Mouse (Mus musculus) macrophage (primary cell): ENCODE data around the gene Sppl2b. TPM values are rescaled to one million over a fixed set of nuclear protein-coding genes. Genes with fewer than 3 reads are reported as not detected.

Experiments
- H3K27ac ChIP-seq: fragments of 350-480 bp; formaldehyde crosslinking; 2 replicates; pipeline ENCODE4 v1.9.0; 2021
- H3K36me3 ChIP-seq: fragments of 350-480 bp; formaldehyde crosslinking; 2 replicates; pipeline ENCODE4 v1.9.0; 2021; ENCODE audit errors: inconsistent target
- H3K4me3 ChIP-seq: fragments of 350-480 bp; formaldehyde crosslinking; 2 replicates; pipeline ENCODE4 v1.9.0; 2021; ENCODE audit errors: inconsistent target
- H3K79me2 ChIP-seq: fragments of 350-480 bp; formaldehyde crosslinking; 2 replicates; pipeline ENCODE4 v1.9.0; 2021; ENCODE audit errors: inconsistent target
- whole genome bisulfite sequencing: methylation state at CpG from one replicate; pipeline ENCODE4 v1.1.7; 2026; ENCODE audit warnings: inconsistent platforms; ENCODE audit not compliant: missing documents; 5-methylcytosine and 5-hydroxymethylcytosine counted together
- polyA plus RNA-seq: library from polyadenylated mRNA; stranded (reverse); fragments of 250-400 nt; gene quantifications from 3 replicates; pipeline ENCODE4 v1.2.4, GENCODE M21; 2018; ENCODE audit warnings: inconsistent platforms

Sppl2b gene
- polyA plus RNA-seq, 1 experiment from 2014 or later: 8.7 TPM

- no peak overlapping the region for H3K4me3 ChIP-seq
- peaks cover 10% of the 10 kb centered on the region; the same call in 1 of the 2 replicates for H3K36me3 ChIP-seq
- WGBS: 94% methylated on average over 11 of the region's 11 CpGs
- H3K79me2 ChIP-seq: peaks cover 7% of the 10 kb centered on the region
- H3K27ac ChIP-seq: no peak overlapping the region
Observed at GRCm38 (mm10) chr10:80904709-80905108, 49.6 kb downstream of the Sppl2b start.

- Histone ChIP-seq H3K27ac (no peak overlapping the region), H3K4me3 (no peak overlapping the region), H3K36me3 (peaks cover 10% of the 10 kb centered on the region; the same call in 1 of the 2 replicates), H3K79me2 (peaks cover 16% of the 10 kb centered on the region; the same call in 1 of the 2 replicates)
- 95% methylated on average over 20 of the region's 22 CpGs for WGBS
Observed at GRCm38 (mm10) chr10:80909375-80910162, 54.5 kb downstream of the Sppl2b start.

GRCm38 (mm10) chr10:80911354-80911753 is 56.3 kb downstream of the Sppl2b start:
- Histone ChIP-seq H3K79me2 (peaks cover 34% of the 10 kb centered on the region), H3K27ac (no peak overlapping the region), H3K36me3 (peaks cover 10% of the 10 kb centered on the region; the same call in 1 of the 2 replicates), H3K4me3 (no peak overlapping the region)
- WGBS: 96% methylated on average over 4 of the region's 4 CpGs

GRCm38 (mm10) chr10:80911891-80912290 is 56.8 kb downstream of the Sppl2b start:
- Histone ChIP-seq H3K36me3 (peaks cover 10% of the 10 kb centered on the region; the same call in 1 of the 2 replicates), H3K27ac (no peak overlapping the region), H3K79me2 (peaks cover 40% of the 10 kb centered on the region), H3K4me3 (no peak overlapping the region)

- H3K36me3 ChIP-seq: peaks cover 10% of the 10 kb centered on the region; the same call in 1 of the 2 replicates
- 93% methylated on average over 7 of the region's 8 CpGs for WGBS
- H3K79me2 ChIP-seq: peaks cover 49% of the 10 kb centered on the region
Observed at GRCm38 (mm10) chr10:80913364-80914011, 58.4 kb downstream of the Sppl2b start.

GRCm38 (mm10) chr10:80914253-80914656 is 59.2 kb downstream of the Sppl2b start:
- 85% methylated on average over 5 of the region's 5 CpGs for WGBS
- H3K4me3 ChIP-seq: no peak overlapping the region
- H3K36me3 ChIP-seq: peaks cover 5% of the 10 kb centered on the region; the same call in 1 of the 2 replicates
- H3K79me2 ChIP-seq: peaks cover 49% of the 10 kb centered on the region
- H3K27ac ChIP-seq: no peak overlapping the region

More at GRCm38 (mm10) chr10:80913364-80914011, 58.4 kb downstream of the Sppl2b start:
- H3K27ac ChIP-seq: no peak overlapping the region
- no peak overlapping the region for H3K4me3 ChIP-seq

- Histone ChIP-seq H3K27ac (no peak overlapping the region), H3K36me3 (no peaks in the 10 kb centered on the region), H3K79me2 (peaks cover 49% of the 10 kb centered on the region), H3K4me3 (no peak overlapping the region)
- 77% methylated on average over 2 of the region's 2 CpGs for WGBS
Observed at GRCm38 (mm10) chr10:80915260-80915659, 60.2 kb downstream of the Sppl2b start.

GRCm38 (mm10) chr10:80915736-80916135 is 60.7 kb downstream of the Sppl2b start:
- WGBS: 88% methylated on average over 4 of the region's 4 CpGs
- Histone ChIP-seq H3K79me2 (peaks cover 49% of the 10 kb centered on the region), H3K36me3 (no peaks in the 10 kb centered on the region), H3K27ac (no peak overlapping the region), H3K4me3 (no peak overlapping the region)

GRCm38 (mm10) chr10:80917336-80917778 is 62.3 kb downstream of the Sppl2b start:
- Histone ChIP-seq H3K36me3 (no peaks in the 10 kb centered on the region), H3K4me3 (peak overlapping the region; percentile 98), H3K27ac (peak overlapping the region; percentile 28; the same call in 1 of the 2 replicates), H3K79me2 (peaks cover 49% of the 10 kb centered on the region)
- 2% methylated on average over 15 of the region's 15 CpGs for WGBS

GRCm38 (mm10) chr10:80917779-80918434 is 62.8 kb downstream of the Sppl2b start, which contains the start of gene Lmnb2:
Gene Lmnb2, minus strand, starts transcription at chr10:80918245.
- H3K36me3 ChIP-seq: no peaks in the 10 kb centered on the region
- under 1% methylated on average over 54 of the region's 61 CpGs for WGBS
- peak within 1 kb of the TSS; percentile 98 for H3K4me3 ChIP-seq
- H3K79me2 ChIP-seq: peaks cover 46% of the 10 kb centered on the region
- peak within 1 kb of the TSS; percentile 28; the same call in 1 of the 2 replicates for H3K27ac ChIP-seq

Other genes with a start within 250 kb of the Sppl2b start
- gene Gm49322, start 249.3 kb upstream of the Sppl2b start, polyA plus RNA-seq: 0.44 to 1.1 TPM in 2 of 3 replicates, not detected in the other
- gene Csnk1g2, start 232.4 kb upstream of the Sppl2b start, polyA plus RNA-seq: 66.6 to 78.0 TPM (median 74.8 TPM) in 3 replicates
- gene Btbd2, start 198.2 kb upstream of the Sppl2b start, polyA plus RNA-seq: 16.9 to 26.0 TPM (median 21.9 TPM) in 3 replicates
- 75.7 to 134 TPM (median 82.8 TPM) in 3 replicates for gene Mknk2, start 177.2 kb upstream of the Sppl2b start, polyA plus RNA-seq
- gene Mob3a, start 153.3 kb upstream of the Sppl2b start, polyA plus RNA-seq: 34.5 to 48.6 TPM (median 44.2 TPM) in 3 replicates
- 1.9 to 5.5 TPM (median 2.3 TPM) in 3 replicates for gene Izumo4, start 153.1 kb upstream of the Sppl2b start, polyA plus RNA-seq
- 92.5 to 126 TPM (median 111 TPM) in 3 replicates for gene Ap3d1, start 113.0 kb upstream of the Sppl2b start, polyA plus RNA-seq
- 14.1 to 16.7 TPM (median 15.1 TPM) in 3 replicates for gene Dot1l, start 100.1 kb upstream of the Sppl2b start, polyA plus RNA-seq
- gene Sf3a2, start 57.1 kb upstream of the Sppl2b start, polyA plus RNA-seq: 30.3 to 61.7 TPM (median 44.0 TPM) in 3 replicates
- 24.5 to 68.8 TPM (median 64.2 TPM) in 3 replicates for gene Plekhj1, start 56.6 kb upstream of the Sppl2b start, polyA plus RNA-seq
- 0.15 TPM in 1 of 3 replicates, not detected in the others for gene Amh, start 50.0 kb upstream of the Sppl2b start, polyA plus RNA-seq
- not detected in 3 replicates for gene Jsrp1, start 41.8 kb upstream of the Sppl2b start, polyA plus RNA-seq
- gene Oaz1, start 28.6 kb upstream of the Sppl2b start, polyA plus RNA-seq: 170 to 604 TPM (median 522 TPM) in 3 replicates
- not detected in 3 replicates for gene Lingo3, start 11.2 kb upstream of the Sppl2b start, polyA plus RNA-seq
- 32.4 to 122 TPM (median 57.0 TPM) in 3 replicates for gene Lsm7, start 66 bp upstream of the Sppl2b start, polyA plus RNA-seq
- gene Tmprss9, start 16.6 kb downstream of the Sppl2b start, polyA plus RNA-seq: not detected in 3 replicates
- gene Timm13, start 45.7 kb downstream of the Sppl2b start, polyA plus RNA-seq: 25.5 to 160 TPM (median 109 TPM) in 3 replicates
- gene Lmnb2, start 63.0 kb downstream of the Sppl2b start, polyA plus RNA-seq: 6.2 to 17.4 TPM (median 7.2 TPM) in 3 replicates
- 45.9 to 89.8 TPM (median 71.3 TPM) in 3 replicates for gene Gadd45b, start 74.8 kb downstream of the Sppl2b start, polyA plus RNA-seq
- gene Gng7, start 159.7 kb downstream of the Sppl2b start, polyA plus RNA-seq: 0.88 to 1.1 TPM (median 0.93 TPM) in 3 replicates
- not detected in 3 replicates for gene Diras1, start 170.4 kb downstream of the Sppl2b start, polyA plus RNA-seq
- 6.1 to 14.7 TPM (median 14.6 TPM) in 3 replicates for gene Slc39a3, start 182.2 kb downstream of the Sppl2b start, polyA plus RNA-seq
- 65.8 to 82.0 TPM (median 68.8 TPM) in 3 replicates for gene Sgta, start 204.9 kb downstream of the Sppl2b start, polyA plus RNA-seq
- gene Thop1, start 214.8 kb downstream of the Sppl2b start, polyA plus RNA-seq: 7.4 to 19.1 TPM (median 9.9 TPM) in 3 replicates
- 0.75 to 1.1 TPM (median 0.85 TPM) in 3 replicates for gene Creb3l3, start 243.6 kb downstream of the Sppl2b start, polyA plus RNA-seq